Mouse (Mus musculus): Measurements from ENCODE around the gene Mrpl45.

- TF ChIP-seq CTCF (IDR thresholded peaks at IDR 0.05; ENCODE audit: borderline replicate concordance, insufficient read depth, low read depth, low read length), result no peak
- no peak for TF ChIP-seq POLR2A (IDR thresholded peaks at IDR 0.05; ENCODE audit: borderline replicate concordance, insufficient read depth, low read length)
These were observed 22.8 kb upstream of the Mrpl45 start for GRCm38 (mm10) chr11:97292731-97293130.
